Mouse (Mus musculus): ENCODE data around the gene Kcnk5. TPM values are rescaled to one million over a fixed set of nuclear protein-coding genes. Genes with fewer than 3 reads are reported as not detected.

Gene Kcnk5
- total and polyA plus RNA-seq, 2 experiments from 2014 or later = 0.70 to 0.99 TPM

- H3K9ac ChIP-seq (replicated peaks; ENCODE audit: low read length, poor library complexity, severe bottlenecking) = no peak overlapping the region
- ATAC-seq (ENCODE audit: low FRiP score) (no peak), DNase-seq (ENCODE audit: low spot score) (no peak)
- no peak overlapping the region for H3K4me3 ChIP-seq (ENCODE audit: low read depth, low read length)
- H3K9me3 ChIP-seq (ENCODE audit: low read length) = no peaks in the 10 kb centered on the region
- no peak overlapping the region for H3K4me2 ChIP-seq (ENCODE audit: low read depth, low read length, poor library complexity, severe bottlenecking)
- no peak for TF ChIP-seq CTCF (IDR thresholded peaks at IDR 0.05)
- no peaks in the 10 kb centered on the region for H3K4me1 ChIP-seq (ENCODE audit: insufficient read depth, low read length)
- H3K27me3 ChIP-seq (ENCODE audit: insufficient read depth, low read length) = no peaks in the 10 kb centered on the region
- 76% methylated on average over 8 of the region's 8 CpGs for WGBS
- H3K27ac ChIP-seq (ENCODE audit: low read depth, low read length) = no peak overlapping the region
- no peaks in the 10 kb centered on the region for H3K36me3 ChIP-seq (ENCODE audit: insufficient read depth, low read length)
Measured at GRCm38 (mm10) chr14:20158727-20159681, 22.6 kb downstream of the Kcnk5 start.

GRCm38 (mm10) chr14:20157595-20157994 lies 24.0 kb downstream of the Kcnk5 start:
- WGBS = 90% methylated on average over 10 of the region's 10 CpGs
- no peak for DNase-seq (ENCODE audit: low spot score)
- Histone ChIP-seq H3K27me3 (ENCODE audit: insufficient read depth, low read length) (no peaks in the 10 kb centered on the region), H3K27ac (ENCODE audit: low read depth, low read length) (no peak overlapping the region), H3K36me3 (ENCODE audit: insufficient read depth, low read length) (no peaks in the 10 kb centered on the region), H3K4me2 (ENCODE audit: low read depth, low read length, poor library complexity, severe bottlenecking) (no peak overlapping the region), H3K9me3 (ENCODE audit: low read length) (no peaks in the 10 kb centered on the region), H3K4me1 (ENCODE audit: insufficient read depth, low read length) (no peaks in the 10 kb centered on the region), H3K4me3 (ENCODE audit: low read depth, low read length) (no peak overlapping the region), H3K9ac (replicated peaks; ENCODE audit: low read length, poor library complexity, severe bottlenecking) (no peak overlapping the region)
- TF ChIP-seq CTCF (IDR thresholded peaks at IDR 0.05) = no peak
- no peak for ATAC-seq (ENCODE audit: low FRiP score)

GRCm38 (mm10) chr14:20155718-20156117 lies 25.9 kb downstream of the Kcnk5 start:
- no peaks in the 10 kb centered on the region for H3K27me3 ChIP-seq (ENCODE audit: insufficient read depth, low read length)
- 42% methylated on average over 10 of the region's 10 CpGs for WGBS
- TF ChIP-seq CTCF (IDR thresholded peaks at IDR 0.05) = no peak
- H3K4me2 ChIP-seq (ENCODE audit: low read depth, low read length, poor library complexity, severe bottlenecking) = no peak overlapping the region
- ATAC-seq (ENCODE audit: low FRiP score) (no peak), DNase-seq (ENCODE audit: low spot score) (no peak)
- H3K4me3 ChIP-seq (ENCODE audit: low read depth, low read length) = no peak overlapping the region
- no peaks in the 10 kb centered on the region for H3K4me1 ChIP-seq (ENCODE audit: insufficient read depth, low read length)
- H3K9ac ChIP-seq (replicated peaks; ENCODE audit: low read length, poor library complexity, severe bottlenecking) = no peak overlapping the region
- no peaks in the 10 kb centered on the region for H3K36me3 ChIP-seq (ENCODE audit: insufficient read depth, low read length)
- no peak overlapping the region for H3K27ac ChIP-seq (ENCODE audit: low read depth, low read length)
- H3K9me3 ChIP-seq (ENCODE audit: low read length) = no peaks in the 10 kb centered on the region

DNA sequence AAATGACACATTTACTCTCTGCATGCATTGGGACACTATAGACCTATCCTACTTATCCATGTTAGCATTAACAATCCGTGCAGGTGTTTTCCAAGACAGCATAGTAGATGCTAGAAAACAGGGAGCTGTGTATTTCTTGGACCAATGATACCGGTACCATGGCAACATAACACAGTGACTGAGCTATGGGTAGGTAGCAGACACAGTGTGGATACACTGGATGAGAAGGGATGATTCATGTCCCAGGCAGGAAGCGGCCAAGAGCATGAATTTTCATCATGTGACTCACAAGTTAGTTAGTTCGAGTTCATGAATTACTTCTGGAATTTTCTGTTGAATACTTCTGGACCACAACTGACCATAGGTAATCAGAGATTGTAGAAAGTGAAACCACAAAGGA lies 26.7 kb downstream of the Kcnk5 start:
- DNase-seq (ENCODE audit: low spot score) (no peak), ATAC-seq (ENCODE audit: low FRiP score) (no peak)
- 87% methylated on average over 4 of the region's 4 CpGs for WGBS
- Histone ChIP-seq H3K27me3 (ENCODE audit: insufficient read depth, low read length) (no peaks in the 10 kb centered on the region), H3K4me2 (ENCODE audit: low read depth, low read length, poor library complexity, severe bottlenecking) (no peak overlapping the region), H3K27ac (ENCODE audit: low read depth, low read length) (no peak overlapping the region), H3K9me3 (ENCODE audit: low read length) (no peaks in the 10 kb centered on the region), H3K4me1 (ENCODE audit: insufficient read depth, low read length) (no peaks in the 10 kb centered on the region), H3K36me3 (ENCODE audit: insufficient read depth, low read length) (no peaks in the 10 kb centered on the region), H3K4me3 (ENCODE audit: low read depth, low read length) (no peak overlapping the region), H3K9ac (replicated peaks; ENCODE audit: low read length, poor library complexity, severe bottlenecking) (no peak overlapping the region)
- TF ChIP-seq CTCF (IDR thresholded peaks at IDR 0.05) = no peak

- no peaks in the 10 kb centered on the region for H3K9me3 ChIP-seq (ENCODE audit: low read length)
- ATAC-seq (ENCODE audit: low FRiP score) = no peak
- H3K4me3 ChIP-seq (ENCODE audit: low read depth, low read length) = no peak overlapping the region
- no peak for DNase-seq (ENCODE audit: low spot score)
- H3K36me3 ChIP-seq (ENCODE audit: insufficient read depth, low read length) = no peaks in the 10 kb centered on the region
- H3K4me1 ChIP-seq (ENCODE audit: insufficient read depth, low read length) = no peaks in the 10 kb centered on the region
- H3K27me3 ChIP-seq (ENCODE audit: insufficient read depth, low read length) = no peaks in the 10 kb centered on the region
- H3K9ac ChIP-seq (replicated peaks; ENCODE audit: low read length, poor library complexity, severe bottlenecking) = no peak overlapping the region
- no peak for TF ChIP-seq CTCF (IDR thresholded peaks at IDR 0.05)
- 77% methylated on average over 7 of the region's 7 CpGs for WGBS
- no peak overlapping the region for H3K4me2 ChIP-seq (ENCODE audit: low read depth, low read length, poor library complexity, severe bottlenecking)
- H3K27ac ChIP-seq (ENCODE audit: low read depth, low read length) = no peak overlapping the region
Measured at GRCm38 (mm10) chr14:20154245-20154644, 27.4 kb downstream of the Kcnk5 start.
